ENCODE assay signal across 8 mouse cellular contexts in genomic region chr5:150521937-150522866, GRCm38 (mm10). TPM values are rescaled to one million over a fixed set of nuclear protein-coding genes. Genes with fewer than 3 reads are reported as not detected.
A peak's percentile ranks its signal among the peaks of the same experiment; 100 is the strongest.
DNase-seq lines count a peak whose midpoint lies in the region; ATAC-seq lines count a peak whose summit lies in the region.

TSS of gene Brca2 (plus strand) at chr5:150522630.

- H3K36me3 ChIP-seq in hindbrain, embryonic 16.5 days (ENCODE audit: control insufficient read depth, insufficient read depth, low read length) = no peaks in the 10 kb centered on the region
- no peaks in the 10 kb centered on the region for H3K36me3 ChIP-seq in macrophage (ENCODE audit: inconsistent target)

- no peaks in the 10 kb centered on the region for H3K79me2 ChIP-seq in macrophage (ENCODE audit: inconsistent target)

- H3K4me2 ChIP-seq in hindbrain, embryonic 16.5 days (ENCODE audit: low read length) = peak within 1 kb of the TSS; percentile 69

- ATAC-seq in hindbrain, embryonic 16.5 days = peak; percentile 97

- no peaks in the 10 kb centered on the region for H3K27me3 ChIP-seq in hindbrain, embryonic 16.5 days (replicated peaks; ENCODE audit: control insufficient read depth, insufficient read depth, low read length)

- 7% methylated on average over 57 of the region's 63 CpGs for WGBS in hindbrain, embryonic 16.5 days
- WGBS in macrophage (ENCODE audit: missing documents) = 4% methylated on average over 56 of the region's 63 CpGs

- H3K4me3 ChIP-seq in hindbrain, embryonic 16.5 days (ENCODE audit: low read length) = peak within 1 kb of the TSS; percentile 73
- H3K4me3 ChIP-seq in macrophage (ENCODE audit: inconsistent target) = peak within 1 kb of the TSS; percentile 58

- DNase-seq in R1 (ENCODE audit: low read depth, low spot score) = peak; percentile 90
- peak; percentile 96 to 97 for DNase-seq in cerebellum, postnatal 25 days
- DNase-seq in frontal cortex, postnatal 36 days (ENCODE audit: low spot score in 2 of 2) = peak; percentile 89 to 92
- peak; percentile 94 to 96 for DNase-seq in left cerebral cortex, adult 18-20 months (ENCODE audit: low spot score in 2 of 2)
- peak; percentile 93 for DNase-seq in right cerebral cortex, adult 18-20 months
- DNase-seq in urinary bladder, postnatal 10 days (ENCODE audit: low spot score) = peak; percentile 85

- peak within 1 kb of the TSS; percentile 84 for H3K9ac ChIP-seq in hindbrain, embryonic 16.5 days (ENCODE audit: low read depth, low read length)

- H3K9me3 ChIP-seq in hindbrain, embryonic 16.5 days (ENCODE audit: control insufficient read depth, low read length) = no peaks in the 10 kb centered on the region

- peak within 1 kb of the TSS; percentile 72; the same call in 1 of the 2 replicates for H3K27ac ChIP-seq in hindbrain, embryonic 16.5 days (ENCODE audit: low read depth, low read length)
- peak within 1 kb of the TSS; percentile 28; the same call in 1 of the 2 replicates for H3K27ac ChIP-seq in macrophage

- peaks cover 5% of the 10 kb centered on the region; the same call in 1 of the 2 replicates for H3K4me1 ChIP-seq in hindbrain, embryonic 16.5 days (ENCODE audit: control insufficient read depth, insufficient read depth, low read depth, low read length)

RNA-seq across cellular contexts. Expression of gene Brca2, which starts in this region (rescaled TPM):
- polyA plus RNA-seq in hindbrain, embryonic 16.5 days (2015; fragmentation: Nextera tagmentation; extraction: Ambion mirVana) = 9.6 and 11.4 TPM in 2 replicates
- total RNA-seq in left cerebral cortex, adult 18-20 months (2021) = 1 to 10 TPM; 4.6 to 8.3 TPM
- 10 to 100 TPM in 15 of 26 experiments, 1 to 10 TPM in 10, under 1 TPM in 1; 0.92 to 27.3 (median 10.9) TPM for total RNA-seq in macrophage (2018; cell fraction: chromatin; rRNA removed)
- total RNA-seq in macrophage (2018; cell fraction: cytosol; rRNA removed) = 1 to 10 TPM in 24 of 26 experiments, under 1 TPM in 2; 0.81 to 4.4 (median 1.8) TPM
- total RNA-seq in macrophage (2018; cell fraction: nucleus; rRNA removed) = 10 to 100 TPM in 1 of 26 experiments, 1 to 10 TPM in 24, under 1 TPM in 1; 0.89 to 26.2 (median 5.1) TPM
- 1.6 to 5.7 TPM (median 4.2 TPM) in 3 replicates for polyA plus RNA-seq in macrophage (2018)

Comparison
In these comparisons a context has a peak if more than half of its experiments do, and no peak if none do; other contexts are left out.
1. Peak in every context shown above with its lines: DNase-seq, ATAC-seq, H3K4me3 ChIP-seq and H3K27ac ChIP-seq.